Mouse (Mus musculus) lung, adult 2 months (tissue): ENCODE results near the gene Stpg2.

Experiments
- CTCF ChIP-seq: fragments of 200-500 bp; IDR thresholded peaks from 2 replicates; pipeline ENCODE4 v1.5.1; 2011; ENCODE audit warnings: mild to moderate bottlenecking, low read length, control low read depth; ENCODE audit not compliant: insufficient read depth
- POLR2A ChIP-seq: fragments of 200-500 bp; IDR thresholded peaks from 2 replicates; pipeline ENCODE4 v1.6.1; 2011; ENCODE audit warnings: low read depth, mild to moderate bottlenecking, control low read depth, low read length, borderline replicate concordance; ENCODE audit errors: extremely low read depth

GRCm38 (mm10) chr3:139739388-139739787 lies 533.9 kb downstream of the Stpg2 start:
- no peak for TF ChIP-seq CTCF
- no peak for TF ChIP-seq POLR2A
